Mouse (Mus musculus) gastrocnemius, adult 8-10 months (tissue): Measurements from ENCODE around the gene Astn2. TPM values are rescaled to one million over a fixed set of nuclear protein-coding genes. Genes with fewer than 3 reads are reported as not detected.

Source experiments
- DNase-seq, 2 experiments: peaks; one replicate each; pipeline ENCODE4 v3.0.0; 2022; ENCODE audit warnings: low spot score in 2 of 2
- total RNA-seq, 4 experiments: library from RNA; stranded (reverse); gene quantifications; 2 replicates each; pipeline ENCODE4 v1.2.4; 2022

Astn2 gene
- total RNA-seq, 4 experiments from 2014 or later: 0.64 to 0.82 (median 0.74) TPM

- DNase-seq: no peak
These were observed 91.7 kb downstream of the Astn2 start for GRCm38 (mm10) chr4:66312733-66313132.

GRCm38 (mm10) chr4:66310315-66311020 lies 93.9 kb downstream of the Astn2 start:
- DNase-seq: no peak

GRCm38 (mm10) chr4:66306377-66306776 lies 98.0 kb downstream of the Astn2 start:
- DNase-seq: no peak

- DNase-seq: no peak
These were observed 101.6 kb downstream of the Astn2 start for GRCm38 (mm10) chr4:66302686-66303310.

- DNase-seq: no peak
These were observed 119.4 kb downstream of the Astn2 start for GRCm38 (mm10) chr4:66285034-66285433.

- DNase-seq: no peak
These were observed 128.3 kb downstream of the Astn2 start for GRCm38 (mm10) chr4:66276096-66276495.

GRCm38 (mm10) chr4:66271550-66272117 lies 132.8 kb downstream of the Astn2 start:
- DNase-seq: no peak

GRCm38 (mm10) chr4:66264031-66264430 lies 140.4 kb downstream of the Astn2 start:
- no peak for DNase-seq

GRCm38 (mm10) chr4:66261276-66261675 lies 143.1 kb downstream of the Astn2 start:
- DNase-seq: no peak

- DNase-seq: no peak
These were observed 145.5 kb downstream of the Astn2 start for GRCm38 (mm10) chr4:66258905-66259304.

GRCm38 (mm10) chr4:66254695-66255492 lies 149.5 kb downstream of the Astn2 start:
- DNase-seq: no peak

- no peak for DNase-seq
These were observed 155.9 kb downstream of the Astn2 start for GRCm38 (mm10) chr4:66248521-66248920.

GRCm38 (mm10) chr4:66242683-66243082 lies 161.7 kb downstream of the Astn2 start:
- no peak for DNase-seq

- no peak for DNase-seq
These were observed 171.6 kb downstream of the Astn2 start for GRCm38 (mm10) chr4:66232799-66233198.

- DNase-seq: no peak
These were observed 172.1 kb downstream of the Astn2 start for GRCm38 (mm10) chr4:66232350-66232749.

GRCm38 (mm10) chr4:66230735-66231134 lies 173.7 kb downstream of the Astn2 start:
- DNase-seq: no peak

GRCm38 (mm10) chr4:66222602-66223317 lies 181.7 kb downstream of the Astn2 start:
- no peak for DNase-seq

- peak in 1 of 2 experiments; percentile 6 for DNase-seq
These were observed 189.2 kb downstream of the Astn2 start for GRCm38 (mm10) chr4:66215170-66215618.

GRCm38 (mm10) chr4:66189636-66190035 lies 214.8 kb downstream of the Astn2 start:
- no peak for DNase-seq

GRCm38 (mm10) chr4:66175887-66176533 lies 228.4 kb downstream of the Astn2 start:
- DNase-seq: no peak

- peak; percentile 3 to 22 for DNase-seq
These were observed 232.8 kb downstream of the Astn2 start for GRCm38 (mm10) chr4:66171583-66171982.
